Mouse (Mus musculus) cortical plate, adult 2 months (tissue): ENCODE measurements around the gene Mllt1. TPM values are rescaled to one million over a fixed set of nuclear protein-coding genes. Genes with fewer than 3 reads are reported as not detected.
A peak's percentile ranks its signal among the peaks of the same experiment; 100 is the strongest.
"Not testable (repeated sequence)": the region's sequence is repeated elsewhere in the genome, so short reads cannot be mapped to it uniquely, and the experiment has no call there.

Source experiments
- H3K27ac ChIP-seq: fragments of 200-500 bp; 2 replicates; pipeline ENCODE4 v1.5.1; 2012; ENCODE audit warnings: low read length, control low read depth, inconsistent platforms; ENCODE audit not compliant: insufficient read depth
- H3K4me1 ChIP-seq: fragments of 200-500 bp; 2 replicates; pipeline ENCODE4 v1.6.1; 2011; ENCODE audit warnings: low read length; ENCODE audit not compliant: control insufficient read depth, insufficient read depth
- H3K4me3 ChIP-seq: fragments of 200-500 bp; 2 replicates; pipeline ENCODE4 v1.5.1; 2011; ENCODE audit warnings: mild to moderate bottlenecking, low read length, control low read depth; ENCODE audit not compliant: insufficient read depth
- CTCF ChIP-seq: fragments of 200-500 bp; IDR thresholded peaks from 2 replicates; pipeline ENCODE4 v1.5.1; 2011; ENCODE audit warnings: mild to moderate bottlenecking, control low read depth, low read length; ENCODE audit not compliant: insufficient read depth; ENCODE audit errors: extremely low read depth
- POLR2A ChIP-seq: fragments of 200-500 bp; IDR thresholded peaks from 2 replicates; pipeline ENCODE4 v1.6.1; 2011; ENCODE audit warnings: mild to moderate bottlenecking, low read length, control low read depth; ENCODE audit not compliant: insufficient read depth; ENCODE audit errors: extremely low read depth
- polyA plus RNA-seq: library from polyadenylated mRNA; depleted of rRNA; stranded (reverse); fragments of >200 nt; gene quantifications from 2 replicates; pipeline ENCODE4 v1.2.3, GENCODE M21; 2012

Mllt1 gene
- polyA plus RNA-seq, 1 experiment: 76.0 TPM

DNA sequence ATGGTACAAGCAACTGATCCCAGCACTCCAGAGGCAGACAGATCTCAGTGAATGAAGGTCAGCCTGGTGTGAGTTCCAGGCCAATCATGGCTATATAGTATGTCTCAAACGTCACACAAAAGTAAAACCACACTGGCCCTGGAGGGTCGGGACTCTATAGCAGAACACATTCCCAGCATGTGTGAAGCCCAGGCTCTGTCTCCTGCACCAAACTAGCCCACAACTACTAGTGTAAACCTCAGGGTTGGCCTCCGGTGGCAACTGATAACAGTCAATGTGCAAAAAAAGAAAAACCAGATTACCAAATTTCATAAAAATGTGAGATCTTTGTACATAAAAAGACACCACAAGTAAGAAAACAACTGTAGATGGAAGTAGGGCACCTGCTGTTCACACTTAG is 22.2 kb downstream of the Mllt1 start:
- no peak for TF ChIP-seq CTCF
- Histone ChIP-seq H3K27ac (no peak overlapping the region), H3K4me3 (no peak overlapping the region), H3K4me1 (peaks cover 3% of the 10 kb centered on the region; the same call in 1 of the 2 replicates)

DNA sequence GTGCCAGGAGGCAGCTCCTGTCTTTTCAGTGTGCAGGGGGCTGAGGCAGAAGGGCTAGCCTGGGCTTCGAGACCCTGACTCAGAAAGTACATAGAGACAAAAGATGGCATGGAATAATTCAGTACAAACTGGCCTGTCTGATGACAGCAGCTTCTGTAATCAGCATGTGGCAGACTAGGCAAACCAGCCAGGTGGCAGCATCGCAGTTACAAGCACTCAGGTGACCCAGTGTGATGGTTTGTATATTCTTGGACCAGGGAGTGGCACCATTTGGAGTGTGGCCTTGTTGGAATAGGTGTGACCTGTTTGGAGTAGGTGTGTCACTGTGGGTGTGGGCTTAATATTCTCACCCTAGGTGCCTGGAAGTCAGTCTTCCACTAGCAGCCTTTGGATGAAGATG is 25.5 kb downstream of the Mllt1 start:
- H3K4me1 ChIP-seq, H3K4me3 ChIP-seq, H3K27ac ChIP-seq: not testable (repeated sequence)

GRCm38 (mm10) chr17:56907887-56908286 is 27.3 kb downstream of the Mllt1 start:
- Histone ChIP-seq H3K27ac (no peak overlapping the region), H3K4me3 (no peak overlapping the region), H3K4me1 (peaks cover 3% of the 10 kb centered on the region; the same call in 1 of the 2 replicates)
- TF ChIP-seq CTCF (no peak), POLR2A (no peak)

- H3K4me1 ChIP-seq: peaks cover 3% of the 10 kb centered on the region; the same call in 1 of the 2 replicates
- TF ChIP-seq POLR2A (no peak), CTCF (no peak)
- no peak overlapping the region for H3K27ac ChIP-seq
- H3K4me3 ChIP-seq: no peak overlapping the region
Observed at GRCm38 (mm10) chr17:56907096-56907495, 28.1 kb downstream of the Mllt1 start.

GRCm38 (mm10) chr17:56906166-56906565 is 29.0 kb downstream of the Mllt1 start:
- no peak overlapping the region for H3K27ac ChIP-seq
- TF ChIP-seq CTCF: no peak
- no peak for TF ChIP-seq POLR2A
- no peak overlapping the region for H3K4me3 ChIP-seq
- H3K4me1 ChIP-seq: peaks cover 3% of the 10 kb centered on the region; the same call in 1 of the 2 replicates

GRCm38 (mm10) chr17:56902698-56903097 is 32.5 kb downstream of the Mllt1 start:
- no peak overlapping the region for H3K27ac ChIP-seq
- H3K4me1 ChIP-seq: no peaks in the 10 kb centered on the region
- no peak overlapping the region for H3K4me3 ChIP-seq
- TF ChIP-seq CTCF: no peak
- no peak for TF ChIP-seq POLR2A

GRCm38 (mm10) chr17:56897630-56898195 is 37.5 kb downstream of the Mllt1 start:
- no peak overlapping the region for H3K27ac ChIP-seq
- H3K4me3 ChIP-seq: no peak overlapping the region
- peak; percentile 94 for TF ChIP-seq CTCF
- no peak for TF ChIP-seq POLR2A
- H3K4me1 ChIP-seq: peaks cover 9% of the 10 kb centered on the region

DNA sequence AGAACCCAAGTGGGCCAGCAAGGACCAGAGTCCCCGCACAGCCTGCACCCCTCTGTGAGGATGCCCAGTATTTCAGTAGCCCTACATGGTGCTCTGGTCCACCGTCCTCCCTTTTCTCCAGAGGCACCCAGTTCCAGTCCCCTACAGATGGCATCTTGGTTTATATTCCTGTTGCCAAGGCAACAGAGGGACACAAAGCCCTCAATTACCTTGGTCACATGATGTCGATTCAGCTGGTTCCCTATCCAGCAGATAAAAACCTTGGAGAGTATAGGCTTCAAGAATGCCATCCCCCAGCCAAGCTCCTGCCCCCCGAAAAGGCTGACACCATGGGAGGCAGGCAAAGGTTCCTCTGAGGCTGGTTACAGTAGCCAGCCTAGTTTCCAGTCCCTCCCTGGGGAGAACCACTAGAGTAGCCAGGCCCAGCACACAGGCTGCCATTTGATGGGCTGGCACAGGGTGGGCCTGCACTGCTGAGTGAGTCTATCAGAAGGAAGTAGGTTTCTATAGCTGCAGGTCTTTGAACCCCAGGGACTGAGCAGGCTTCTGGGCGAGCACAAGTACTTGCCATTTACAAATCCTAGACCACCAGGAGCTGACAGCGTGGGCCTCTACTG is 38.6 kb downstream of the Mllt1 start:
- H3K4me1 ChIP-seq: peaks cover 9% of the 10 kb centered on the region
- H3K4me3 ChIP-seq: no peak overlapping the region
- TF ChIP-seq CTCF (no peak), POLR2A (no peak)
- H3K27ac ChIP-seq: peak overlapping the region; percentile 33; the same call in 1 of the 2 replicates

DNA sequence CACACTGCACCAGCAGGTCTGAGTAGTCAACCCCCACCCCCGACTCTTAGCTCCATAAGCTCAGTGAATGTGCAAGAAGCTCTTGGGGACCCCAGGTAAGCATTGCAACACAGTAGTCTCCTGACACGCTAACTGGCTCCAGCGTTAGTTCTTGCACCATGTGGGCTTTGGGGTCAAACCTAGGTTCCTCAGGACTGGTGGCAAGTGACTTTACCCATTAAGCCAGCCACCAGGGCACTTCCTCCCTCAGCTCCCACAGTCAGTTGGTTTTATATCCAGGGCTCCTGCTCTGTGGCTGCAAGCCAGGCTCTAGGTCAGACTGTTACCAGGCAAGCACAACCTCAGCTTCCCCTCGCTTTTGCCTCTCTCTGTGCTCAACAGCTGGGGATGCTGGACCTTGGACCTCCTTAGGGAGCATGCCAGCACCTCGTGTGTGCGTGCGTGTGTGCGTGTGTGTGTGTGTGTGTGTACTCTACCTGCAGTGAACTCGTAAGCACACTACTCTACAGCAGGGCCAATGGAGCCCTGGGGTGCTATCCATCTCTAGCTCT is 39.8 kb downstream of the Mllt1 start:
- Histone ChIP-seq H3K27ac (no peak overlapping the region), H3K4me3 (no peak overlapping the region), H3K4me1 (peaks cover 9% of the 10 kb centered on the region)
- TF ChIP-seq CTCF (no peak), POLR2A (no peak)

DNA sequence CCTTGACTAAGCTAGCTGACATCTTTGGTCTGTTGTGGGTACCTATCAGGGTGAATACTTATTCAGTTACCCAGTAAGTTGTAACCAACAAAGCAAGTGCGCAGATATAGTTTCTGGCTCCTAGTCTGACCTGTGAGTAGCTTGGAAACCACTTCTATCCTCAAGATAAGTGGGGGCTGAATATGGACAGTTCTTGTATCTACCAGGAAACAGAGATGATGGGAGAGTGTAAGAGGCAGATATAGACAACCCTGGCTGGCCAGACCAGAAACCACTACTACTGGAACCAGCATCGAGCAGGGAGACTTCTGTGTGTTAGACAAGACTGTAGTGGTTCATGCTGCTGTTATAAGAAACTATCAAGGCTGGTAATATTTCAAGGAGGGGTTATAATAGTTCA is 45.2 kb downstream of the Mllt1 start:
- Histone ChIP-seq H3K27ac (no peak overlapping the region), H3K4me3 (no peak overlapping the region), H3K4me1 (no peaks in the 10 kb centered on the region)
- TF ChIP-seq POLR2A: no peak
- TF ChIP-seq CTCF: no peak

GRCm38 (mm10) chr17:56888050-56888449 is 47.2 kb downstream of the Mllt1 start:
- Histone ChIP-seq H3K4me3 (no peak overlapping the region), H3K4me1 (no peaks in the 10 kb centered on the region), H3K27ac (no peak overlapping the region)
- TF ChIP-seq POLR2A (no peak), CTCF (0 out of 2 replicates have a peak, but pooled peaks have one; percentile 14)
